Mouse (Mus musculus): ENCODE measurements at regions not wholly inside any gene's neighbourhood (a gene's known extent, or its start where the extent isn't known, plus 50 kb on each side); places are given as distances from the start of the nearest gene placed in this dataset.
A peak's percentile ranks its signal among the peaks of the same experiment; 100 is the strongest.

DNA sequence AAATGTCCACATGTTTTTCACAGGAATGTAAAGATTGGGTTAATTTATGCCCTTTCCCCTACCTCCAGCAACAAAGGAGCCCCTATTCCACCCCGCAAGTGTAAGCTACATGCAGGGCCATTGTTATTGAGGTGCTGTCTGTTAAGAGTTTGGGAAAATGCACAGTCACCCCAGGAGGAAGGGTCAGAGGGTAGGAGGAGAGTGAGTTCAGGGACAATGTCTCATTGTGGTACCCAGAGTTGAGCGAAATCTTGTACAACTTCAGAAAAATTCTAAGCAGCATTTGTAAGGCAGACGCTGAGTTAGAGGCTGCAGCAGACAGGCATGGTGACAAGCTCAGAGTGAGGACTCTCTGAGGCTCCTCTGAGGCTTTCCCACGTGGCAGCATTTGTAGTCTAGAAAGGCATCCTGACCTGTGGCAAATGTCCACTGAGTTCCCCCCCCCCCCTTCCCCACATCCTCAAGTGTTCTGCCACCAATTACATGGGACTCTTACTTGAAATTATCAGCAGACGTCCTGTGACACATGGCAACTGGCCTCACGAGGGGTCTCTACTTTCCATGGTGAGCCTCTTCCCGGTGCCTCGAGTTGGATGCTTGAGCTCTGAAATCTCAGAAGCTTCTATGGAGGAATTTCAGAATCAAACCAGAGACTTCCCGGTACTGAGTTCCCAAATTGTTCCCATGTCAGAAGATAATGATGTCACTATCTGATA lies 57.8 kb upstream of the Cops8 start:
- Histone ChIP-seq H3K27me3 (replicated peaks; ENCODE audit: low read depth, poor library complexity, severe bottlenecking) (peaks cover 3% of the 10 kb centered on the region; the same call in 1 of the 2 replicates), H3K9me3 (peaks cover 10% of the 10 kb centered on the region), H3K4me3 (no peak overlapping the region), H3K4me1 (peaks cover 41% of the 10 kb centered on the region), H3K36me3 (replicated peaks) (no peaks in the 10 kb centered on the region), H3K27ac (replicated peaks) (peak overlapping the region; percentile 57; the same call in 1 of the 2 replicates)
- DNase-seq (ENCODE audit: low spot score) = no peak
- WGBS = 36% methylated on average over 9 of the region's 9 CpGs

DNA sequence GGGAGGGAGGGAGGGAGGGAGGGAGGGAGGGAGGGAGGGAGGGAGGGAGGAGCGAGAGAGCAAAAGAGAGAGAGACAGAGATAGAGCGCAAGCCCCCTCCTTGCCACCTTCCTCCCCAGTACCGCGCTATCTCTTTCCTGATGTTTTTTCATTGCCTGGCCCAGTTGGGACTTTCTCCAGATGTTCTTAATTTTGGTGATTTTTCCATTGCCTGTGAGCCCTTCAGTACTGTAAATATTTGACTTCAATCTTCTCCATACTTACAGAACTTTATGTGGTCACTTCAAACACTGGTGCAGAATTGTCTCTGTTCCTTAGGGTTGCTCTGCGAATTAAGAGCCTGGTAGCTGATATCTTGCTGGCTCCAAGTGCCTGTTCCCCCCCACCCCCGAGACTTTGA lies 50.1 kb upstream of the Cops8 start:
- Histone ChIP-seq H3K4me1 (peaks cover 45% of the 10 kb centered on the region), H3K36me3 (replicated peaks) (no peaks in the 10 kb centered on the region), H3K4me3 (no peak overlapping the region), H3K9me3 (no peaks in the 10 kb centered on the region), H3K27ac (replicated peaks) (no peak overlapping the region), H3K27me3 (replicated peaks; ENCODE audit: low read depth, poor library complexity, severe bottlenecking) (no peaks in the 10 kb centered on the region; the same call in 1 of the 2 replicates)
- DNase-seq (ENCODE audit: low spot score) = no peak
- WGBS = 81% methylated on average over 6 of the region's 6 CpGs

Data from embryonic facial prominence, embryonic 10.5 days (tissue).